Mouse (Mus musculus): ENCODE results near the gene Ncoa1.
"Not testable (repeated sequence)": the region's sequence is repeated elsewhere in the genome, so short reads cannot be mapped to it uniquely, and the experiment has no call there.

Gene Ncoa1

GRCm38 (mm10) chr12:4313824-4314223 is 163.2 kb downstream of the Ncoa1 start:
- DNase-seq (ENCODE audit: low spot score in 2 of 2), result no peak

- DNase-seq (ENCODE audit: low spot score in 2 of 2), result no peak
These were observed 170.2 kb downstream of the Ncoa1 start for GRCm38 (mm10) chr12:4306712-4307313.

DNA sequence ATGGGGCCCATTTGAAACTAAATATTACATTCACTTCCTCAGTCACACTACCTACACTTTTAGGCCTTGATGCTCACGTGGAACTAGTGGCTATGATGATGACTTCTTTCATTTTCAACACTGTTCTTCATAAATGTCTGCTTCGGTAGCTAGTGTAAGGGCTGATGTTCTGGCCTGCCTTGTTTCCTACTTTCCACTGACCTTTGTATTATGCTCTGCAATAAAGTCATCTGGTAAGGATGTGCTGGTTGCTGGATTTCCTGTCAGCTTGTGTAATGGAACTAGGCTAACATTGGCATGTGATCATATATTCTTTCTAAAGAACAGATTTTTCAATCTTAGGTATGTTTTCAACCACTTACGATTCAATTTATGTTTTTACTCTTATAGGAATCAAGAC is 177.7 kb downstream of the Ncoa1 start:
- no peak for DNase-seq (ENCODE audit: low spot score in 2 of 2)

- DNase-seq (ENCODE audit: low spot score in 2 of 2), result no peak
These were observed 178.4 kb downstream of the Ncoa1 start for GRCm38 (mm10) chr12:4298626-4299025.

DNA sequence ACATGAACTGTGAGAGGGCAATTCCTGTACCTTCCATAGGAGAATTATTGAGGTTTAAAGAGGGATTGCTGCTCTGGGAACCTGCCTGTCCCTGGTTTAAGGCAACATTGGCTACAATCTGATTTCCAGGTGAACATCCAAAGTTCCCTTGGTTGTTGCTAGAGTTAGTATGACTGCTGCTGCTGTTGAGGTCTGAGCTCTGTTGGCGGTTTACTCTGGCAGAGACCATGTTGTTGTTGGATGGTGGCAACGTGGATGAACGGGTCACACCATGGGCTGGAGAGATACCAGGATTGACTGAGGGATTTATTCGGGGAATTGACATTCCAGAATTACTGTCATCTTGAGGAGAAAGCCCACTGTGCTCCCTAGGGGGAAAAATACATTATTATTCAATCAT is 181.1 kb downstream of the Ncoa1 start:
- no peak for DNase-seq (ENCODE audit: low spot score in 2 of 2)

GRCm38 (mm10) chr12:4295281-4295680 is 181.7 kb downstream of the Ncoa1 start:
- no peak for DNase-seq (ENCODE audit: low spot score in 2 of 2)

GRCm38 (mm10) chr12:4293813-4294212 is 183.2 kb downstream of the Ncoa1 start:
- no peak for DNase-seq (ENCODE audit: low spot score in 2 of 2)

DNA sequence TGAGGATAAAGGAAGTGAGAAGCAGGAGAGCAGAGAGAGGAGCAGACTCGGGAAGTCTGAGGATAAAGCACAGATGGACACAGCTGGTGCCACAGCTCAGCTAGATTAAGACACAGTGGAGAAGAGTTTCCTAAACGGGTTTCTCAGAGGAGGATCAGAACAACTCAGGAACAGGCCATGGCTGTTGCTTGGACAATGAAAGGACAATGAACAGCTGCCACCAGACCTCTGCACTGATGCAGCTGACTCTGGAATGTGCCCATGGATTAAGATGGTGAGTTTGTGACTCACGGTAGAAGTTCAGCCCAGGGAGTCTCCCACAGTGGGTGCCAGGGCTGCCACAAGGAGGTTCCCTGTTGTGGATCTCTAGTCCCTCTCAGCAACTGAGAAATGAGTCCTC is 191.8 kb downstream of the Ncoa1 start:
- no peak for DNase-seq (ENCODE audit: low spot score in 2 of 2)

GRCm38 (mm10) chr12:4279878-4280277 is 197.1 kb downstream of the Ncoa1 start:
- no peak for DNase-seq (ENCODE audit: low spot score in 2 of 2)

GRCm38 (mm10) chr12:4278978-4279755 is 197.8 kb downstream of the Ncoa1 start:
- DNase-seq (ENCODE audit: low spot score in 2 of 2), result no peak

GRCm38 (mm10) chr12:4271078-4271477 is 205.9 kb downstream of the Ncoa1 start:
- DNase-seq (ENCODE audit: low spot score in 2 of 2), result no peak

- DNase-seq (ENCODE audit: low spot score in 2 of 2), result no peak
These were observed 209.2 kb downstream of the Ncoa1 start for GRCm38 (mm10) chr12:4267765-4268164.

GRCm38 (mm10) chr12:4252742-4253655 is 224.0 kb downstream of the Ncoa1 start:
- no peak for DNase-seq (ENCODE audit: low spot score in 2 of 2)

DNA sequence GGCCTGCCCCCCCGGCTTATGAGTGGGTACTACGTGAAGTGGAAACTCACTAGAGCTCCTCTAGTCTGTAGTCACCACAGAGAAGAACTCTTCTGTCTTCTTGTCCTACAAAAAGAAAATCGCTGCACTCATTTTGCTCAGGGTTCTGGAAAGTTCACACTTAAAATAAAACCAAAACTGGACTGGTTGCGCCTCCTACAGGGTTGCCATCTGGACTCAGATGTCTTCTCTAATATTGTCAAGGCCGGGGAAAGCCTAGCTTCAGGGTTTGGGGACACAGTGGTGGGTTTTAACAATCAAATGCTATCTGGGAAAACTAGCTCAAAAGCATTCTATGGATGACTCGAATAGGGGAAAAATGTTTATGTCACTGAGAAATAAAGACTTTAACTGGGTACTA is 227.2 kb downstream of the Ncoa1 start:
- DNase-seq (ENCODE audit: low spot score in 2 of 2), result no peak

DNA sequence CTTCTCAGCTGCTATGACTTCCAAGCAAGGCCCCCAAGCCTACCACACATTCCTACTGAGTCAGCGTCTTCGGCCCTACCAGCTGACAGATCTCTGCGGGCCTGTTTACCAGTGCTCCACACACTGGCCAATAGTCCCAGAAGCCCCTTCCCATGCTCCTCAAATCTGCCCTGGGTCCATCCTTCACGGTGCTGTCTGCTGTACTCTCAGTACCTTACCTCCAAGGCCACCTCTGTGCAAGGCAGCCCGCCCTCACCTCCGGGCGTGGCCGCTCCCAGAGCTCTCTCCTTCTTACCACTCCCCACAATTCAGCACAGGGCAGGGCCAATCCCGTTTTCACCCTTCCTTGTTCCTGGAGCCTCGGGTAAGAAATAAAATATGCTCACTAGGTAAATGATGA is 231.2 kb downstream of the Ncoa1 start:
- no peak for DNase-seq (ENCODE audit: low spot score in 2 of 2)

DNA sequence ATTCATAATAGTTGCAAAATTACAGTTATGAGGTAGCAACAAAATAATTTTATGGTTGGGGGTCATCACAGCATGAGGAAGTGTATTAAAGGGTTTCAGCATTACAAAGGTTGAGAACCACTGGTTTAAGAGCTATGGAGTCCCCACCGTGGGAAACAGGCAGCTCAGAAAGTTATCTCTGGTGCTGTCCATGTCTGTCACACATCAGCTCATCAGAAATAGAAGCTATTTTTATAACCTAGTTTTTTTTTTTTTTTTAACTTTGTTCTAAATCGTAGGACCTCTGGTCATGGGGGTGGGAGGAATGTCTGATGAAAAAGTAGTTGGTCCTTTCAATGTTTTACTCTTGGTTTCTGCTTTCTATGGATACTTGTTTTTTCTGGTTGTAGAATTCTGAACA is 233.2 kb downstream of the Ncoa1 start:
- no peak for DNase-seq (ENCODE audit: low spot score in 2 of 2)

- DNase-seq (ENCODE audit: low spot score in 2 of 2), result not testable (repeated sequence)
These were observed 236.7 kb downstream of the Ncoa1 start for GRCm38 (mm10) chr12:4240281-4240680.

- no peak for DNase-seq (ENCODE audit: low spot score in 2 of 2)
These were observed 239.5 kb downstream of the Ncoa1 start for GRCm38 (mm10) chr12:4237481-4237880.

DNA sequence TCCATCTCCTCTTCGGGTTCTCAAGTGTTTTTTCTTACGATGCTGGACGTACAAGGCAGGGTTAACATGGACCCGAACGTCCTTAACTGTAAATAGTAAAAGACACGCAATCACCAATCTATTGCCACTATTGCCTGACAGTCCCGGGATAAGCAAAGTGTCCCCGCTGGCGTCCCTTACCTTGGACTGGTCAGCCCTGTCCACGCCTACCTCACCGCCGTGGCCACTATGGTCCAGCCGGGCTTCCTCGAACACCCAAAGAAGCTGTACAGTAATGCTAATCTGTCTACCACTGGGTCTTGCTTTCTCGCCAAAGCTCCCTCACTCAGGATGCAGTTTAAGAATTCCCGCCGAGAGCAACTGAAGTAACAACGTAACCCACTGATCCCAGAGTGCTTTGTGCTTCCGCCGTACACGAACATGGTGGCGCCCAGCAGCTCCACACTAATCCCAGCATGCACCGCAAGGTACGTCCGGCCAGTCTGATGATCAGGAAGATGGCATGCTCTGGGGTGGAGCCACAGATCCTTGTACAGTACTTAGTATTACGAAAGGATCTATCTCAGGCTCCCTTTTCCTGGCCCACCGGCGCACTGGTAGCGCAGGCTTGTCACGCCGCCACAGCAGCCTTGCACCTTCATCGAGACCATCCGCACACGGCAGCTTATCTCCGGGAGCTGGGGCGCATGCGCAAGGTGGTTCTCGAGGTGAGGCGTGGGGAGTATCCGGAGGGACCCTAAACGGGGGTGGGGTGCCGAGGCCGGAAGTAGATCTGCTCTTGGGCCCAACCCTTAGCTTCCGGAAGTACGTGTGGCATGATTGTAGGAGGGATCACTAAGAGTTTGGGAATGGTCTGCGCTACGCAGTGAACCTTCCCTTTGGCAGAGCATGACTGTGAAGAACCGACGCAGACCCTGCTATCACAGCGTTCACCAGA is 243.1 kb downstream of the Ncoa1 start, which contains the start of the genes Ptrhd1 and Cenpo:
Ptrhd1 (plus strand) TSS at position 456 of the 937 bp plus-strand sequence.
Cenpo (minus strand) TSS at position 723 of the 937 bp plus-strand sequence.
- DNase-seq (ENCODE audit: low spot score in 2 of 2), result peak; percentile 86 to 91

GRCm38 (mm10) chr12:4232777-4233176 is 244.2 kb downstream of the Ncoa1 start:
- no peak for DNase-seq (ENCODE audit: low spot score in 2 of 2)

DNA sequence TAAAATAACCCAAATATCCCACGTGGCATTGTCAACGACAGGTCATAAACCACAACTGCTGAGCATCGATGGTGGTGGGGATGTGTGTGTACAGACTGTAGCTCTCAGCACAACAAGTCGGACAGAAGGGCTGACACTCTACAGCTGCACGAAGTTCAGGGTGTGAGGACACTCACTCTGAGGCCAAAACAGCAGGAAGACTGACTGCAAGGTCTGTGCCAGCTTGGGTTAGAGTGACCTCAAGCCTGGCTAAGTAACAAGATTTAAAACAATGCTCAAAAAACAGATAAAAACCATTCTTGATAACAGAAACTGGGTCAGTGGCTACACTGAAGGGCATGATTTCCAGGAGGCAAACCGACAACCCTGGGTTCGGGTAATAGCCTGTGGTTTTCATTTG is 246.8 kb downstream of the Ncoa1 start:
- DNase-seq (ENCODE audit: low spot score in 2 of 2), result no peak
